Mouse (Mus musculus): Measurements from ENCODE around the gene Hdx.

The Hdx gene

GRCm38 (mm10) chrX:111696356-111697282, at the start of gene Hdx:
Gene Hdx, minus strand, starts transcription at chrX:111697079.
- DNase-seq (ENCODE audit: low read depth, low spot score), result no peak

GRCm38 (mm10) chrX:111685665-111686064, 11.2 kb downstream of the Hdx start:
- DNase-seq (ENCODE audit: low read depth, low spot score), result no peak

DNA sequence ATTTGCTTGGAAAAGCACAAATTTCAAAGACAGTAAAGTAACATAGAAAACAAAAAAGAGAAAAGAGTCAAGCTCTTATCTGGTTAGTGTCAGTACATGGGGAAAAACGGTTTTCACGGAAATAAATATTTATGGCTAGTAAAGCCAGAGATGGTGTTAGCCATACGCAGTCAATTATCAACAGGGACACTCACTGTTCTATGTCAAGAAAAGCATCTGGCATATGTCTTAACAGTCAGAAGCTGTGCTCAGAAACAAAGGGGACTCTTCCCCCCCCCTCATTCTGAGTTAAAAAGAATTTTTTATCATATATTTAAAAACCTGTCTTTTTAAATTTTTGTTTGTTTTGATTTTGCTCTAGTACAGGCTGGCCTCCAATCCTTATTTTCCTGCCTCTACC, 25.2 kb downstream of the Hdx start:
- no peak for DNase-seq (ENCODE audit: low read depth, low spot score)

DNA sequence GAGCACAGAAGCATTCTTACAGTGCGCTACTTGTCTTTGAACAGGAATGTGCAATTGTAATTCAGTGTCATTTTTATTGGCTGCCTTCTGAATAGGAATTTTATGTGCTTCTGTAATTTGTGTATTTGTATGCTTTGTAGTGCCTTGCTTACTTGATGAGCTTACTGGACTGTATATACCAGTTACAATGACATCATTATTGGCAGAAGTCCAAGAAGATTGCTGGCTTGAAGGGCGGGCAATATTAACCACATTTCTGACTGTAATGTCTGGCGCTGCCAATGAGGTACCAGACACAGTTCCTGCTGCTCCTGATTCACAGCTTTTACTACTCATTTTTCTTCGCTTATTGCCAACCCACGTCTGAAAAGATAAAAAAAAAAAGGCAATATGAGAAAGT, 36.5 kb downstream of the Hdx start:
- no peak for DNase-seq (ENCODE audit: low read depth, low spot score)

DNA sequence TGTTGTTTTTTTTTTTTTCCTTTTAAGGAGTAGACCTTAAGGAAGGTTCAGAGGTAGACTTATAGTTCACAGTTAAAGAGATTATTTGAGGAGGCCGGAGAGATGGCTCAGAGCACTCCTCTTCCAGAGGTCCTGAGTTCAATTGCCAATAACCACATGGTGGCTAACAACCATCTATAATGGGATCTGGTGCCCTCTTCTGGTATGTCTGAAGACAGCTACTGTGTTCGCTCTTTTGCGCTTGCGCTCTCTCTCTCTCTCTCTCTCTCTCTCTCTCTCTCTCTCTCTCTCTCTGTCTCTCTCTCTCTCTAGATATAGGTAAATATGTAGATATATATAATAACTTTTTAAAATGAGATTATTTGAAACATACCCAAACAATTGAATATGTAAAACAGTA, 38.2 kb downstream of the Hdx start:
- DNase-seq (ENCODE audit: low read depth, low spot score), result no peak

DNA sequence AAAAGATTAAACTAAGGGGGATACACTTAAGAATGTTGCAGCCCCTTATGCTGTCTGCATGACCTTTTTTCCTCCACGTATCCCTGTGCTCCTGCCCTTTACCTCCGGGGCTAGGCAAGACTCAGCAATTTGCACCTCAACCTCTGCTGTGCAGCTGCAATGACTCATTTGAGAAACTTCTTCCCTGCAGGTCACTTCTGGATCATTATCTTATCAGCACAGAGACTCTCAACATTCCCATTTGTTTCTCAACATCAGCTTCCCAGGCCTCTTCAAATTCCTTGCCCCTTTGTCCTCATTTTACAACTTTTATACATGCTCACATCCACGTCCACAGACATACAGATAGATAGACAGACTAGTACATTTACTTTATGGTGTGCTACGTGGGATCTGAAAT, 51.9 kb downstream of the Hdx start:
- DNase-seq (ENCODE audit: low read depth, low spot score), result no peak

GRCm38 (mm10) chrX:111640616-111641015, 56.3 kb downstream of the Hdx start:
- DNase-seq (ENCODE audit: low read depth, low spot score), result no peak

DNA sequence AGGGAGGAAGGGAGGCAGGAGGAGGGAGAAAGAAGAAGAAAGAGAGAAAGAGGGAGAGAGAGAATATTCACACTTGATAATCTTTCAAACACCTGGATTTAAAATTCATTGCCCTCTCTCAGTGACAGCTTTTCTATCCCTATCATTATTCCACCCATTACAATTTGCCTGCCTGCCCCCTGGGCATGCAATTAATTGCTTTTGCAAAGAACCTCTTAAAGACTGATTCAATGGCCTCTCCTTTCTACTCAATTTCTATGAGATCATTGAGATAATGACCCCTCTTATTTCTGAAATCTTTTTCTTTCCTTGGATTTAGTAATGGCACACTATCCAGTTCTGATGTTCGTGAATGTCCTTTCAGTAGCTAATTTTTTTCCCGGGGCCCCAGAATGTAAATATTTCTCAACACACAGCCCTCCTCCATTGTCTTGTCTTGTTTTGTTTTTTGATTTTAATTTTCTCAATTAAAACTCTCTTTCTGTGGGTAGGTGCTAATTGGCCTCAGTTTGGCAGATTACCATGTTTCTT, 99.2 kb downstream of the Hdx start:
- no peak for DNase-seq (ENCODE audit: low read depth, low spot score)

DNA sequence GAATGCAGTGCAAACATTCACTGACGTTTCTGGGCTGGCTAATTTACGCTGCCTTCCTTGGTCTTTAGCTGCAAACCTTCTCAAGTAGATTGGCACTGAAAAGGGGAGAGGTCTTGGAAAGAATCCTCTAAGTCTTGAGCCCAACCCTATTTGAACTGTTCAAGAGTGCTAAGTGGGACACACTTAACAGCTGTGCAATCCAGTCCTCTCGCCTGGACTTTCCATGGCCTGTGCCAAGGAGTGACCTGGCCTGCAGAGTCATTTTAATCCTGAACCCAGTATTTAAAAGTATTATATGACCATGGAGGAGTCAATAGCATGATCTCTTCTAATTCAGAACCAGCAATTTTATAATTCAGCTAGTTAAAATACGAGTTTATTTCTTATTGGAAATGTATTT, 109.3 kb downstream of the Hdx start:
- no peak for DNase-seq (ENCODE audit: low read depth, low spot score)

- DNase-seq (ENCODE audit: low read depth, low spot score), result no peak
Measured at GRCm38 (mm10) chrX:111577044-111577443, 119.8 kb downstream of the Hdx start.

GRCm38 (mm10) chrX:111537859-111538258, 159.0 kb downstream of the Hdx start, which contains the start of gene Rps6ka6:
Gene Rps6ka6, minus strand, starts transcription at chrX:111537959.
- DNase-seq (ENCODE audit: low read depth, low spot score), result no peak
